Mouse (Mus musculus) heart, postnatal 14 days (tissue): ENCODE data around the gene Abhd12. TPM values are rescaled to one million over a fixed set of nuclear protein-coding genes. Genes with fewer than 3 reads are reported as not detected.
"Not testable (repeated sequence)": the region's sequence is repeated elsewhere in the genome, so short reads cannot be mapped to it uniquely, and the experiment has no call there.

ENCODE experiments used
- DNase-seq, 2 experiments: peaks; one replicate each; pipeline ENCODE4 v3.0.0; 2021 to 2022
- intact Hi-C: fragments of 180-260 bp; cut with DNase I; formaldehyde crosslinking; loops from one replicate; pipeline ENCODE4 v1.15.1; 2025
- total RNA-seq, 2 experiments: library from RNA; stranded (reverse); gene quantifications; 2 replicates each; pipeline ENCODE4 v1.2.3; 2021

Abhd12 gene
- total RNA-seq, 2 experiments from 2014 or later = 34.9 to 39.7 TPM

- intact Hi-C loops = no loop called here
- DNase-seq = no peak
Observed at GRCm38 (mm10) chr2:150914781-150915515, 10.4 kb upstream of the Abhd12 start.

- DNase-seq = no peak
- intact Hi-C loops = no loop called here
Observed at GRCm38 (mm10) chr2:150910295-150910881, 5.8 kb upstream of the Abhd12 start.

- intact Hi-C loops = no loop called here
- DNase-seq = peak; percentile 94
Observed at GRCm38 (mm10) chr2:150909429-150910039, 5.0 kb upstream of the Abhd12 start.

- DNase-seq, intact Hi-C loops: not testable (repeated sequence)
Observed at GRCm38 (mm10) chr2:150908881-150909280, 4.3 kb upstream of the Abhd12 start.

- intact Hi-C loops = loop anchor here (5.0 kb wide), 3 partner anchors 53 to 298 kb away; partner anchors contain the start of gene Apmap
- no peak for DNase-seq
Observed at GRCm38 (mm10) chr2:150904936-150905450, 452 bp upstream of the Abhd12 start, which contains the start of gene Gins1. Gene Gins1 (plus strand): TSS chr2:150905400.

- DNase-seq = no peak
- intact Hi-C loops = loop anchor here (5.0 kb wide), 3 partner anchors 50 to 295 kb away; partner anchors contain the start of gene Apmap
Observed at GRCm38 (mm10) chr2:150902347-150902746, 2.2 kb downstream of the Abhd12 start.

- DNase-seq = no peak
- intact Hi-C loops = loop anchor here (5.0 kb wide), 3 partner anchors 48 to 293 kb away; partner anchors contain the start of gene Apmap
Observed at GRCm38 (mm10) chr2:150900341-150900740, 4.2 kb downstream of the Abhd12 start.

GRCm38 (mm10) chr2:150895691-150896252 lies 8.8 kb downstream of the Abhd12 start:
- intact Hi-C loops = no loop called here
- no peak for DNase-seq

- intact Hi-C loops = no loop called here
- DNase-seq = no peak
Observed at GRCm38 (mm10) chr2:150894617-150895267, 9.8 kb downstream of the Abhd12 start.

- DNase-seq = no peak
- intact Hi-C loops = no loop called here
Observed at GRCm38 (mm10) chr2:150887370-150887769, 17.2 kb downstream of the Abhd12 start.

- no peak for DNase-seq
- intact Hi-C loops = no loop called here
Observed at GRCm38 (mm10) chr2:150886315-150886714, 18.2 kb downstream of the Abhd12 start.

- intact Hi-C loops = no loop called here
- DNase-seq = no peak
Observed at GRCm38 (mm10) chr2:150885814-150886213, 18.7 kb downstream of the Abhd12 start.

GRCm38 (mm10) chr2:150884779-150885110 lies 19.8 kb downstream of the Abhd12 start:
- DNase-seq = no peak
- intact Hi-C loops = no loop called here

- DNase-seq = no peak
- intact Hi-C loops = no loop called here
Observed at GRCm38 (mm10) chr2:150884075-150884778, 20.3 kb downstream of the Abhd12 start.

GRCm38 (mm10) chr2:150877561-150877960 lies 27.0 kb downstream of the Abhd12 start:
- DNase-seq = no peak
- intact Hi-C loops = no loop called here

- intact Hi-C loops = no loop called here
Observed at GRCm38 (mm10) chr2:150875226-150875625, 29.3 kb downstream of the Abhd12 start.

GRCm38 (mm10) chr2:150874508-150874907 lies 30.0 kb downstream of the Abhd12 start:
- intact Hi-C loops = no loop called here
- no peak for DNase-seq

More at GRCm38 (mm10) chr2:150875226-150875625, 29.3 kb downstream of the Abhd12 start:
- no peak for DNase-seq

- intact Hi-C loops = no loop called here
- no peak for DNase-seq
Observed at GRCm38 (mm10) chr2:150869446-150869845, 35.1 kb downstream of the Abhd12 start.

- DNase-seq = no peak
- intact Hi-C loops = no loop called here
Observed at GRCm38 (mm10) chr2:150867021-150867420, 37.5 kb downstream of the Abhd12 start.

- intact Hi-C loops = no loop called here
- no peak for DNase-seq
Observed at GRCm38 (mm10) chr2:150861128-150861527, 43.4 kb downstream of the Abhd12 start.
